Mouse (Mus musculus) common myeloid progenitor, adult 5-6 weeks (primary cell): ENCODE data around the gene Atpaf2. TPM values are rescaled to one million over a fixed set of nuclear protein-coding genes. Genes with fewer than 3 reads are reported as not detected.
"Not testable (repeated sequence)": the region's sequence is repeated elsewhere in the genome, so short reads cannot be mapped to it uniquely, and the experiment has no call there.

ENCODE experiments used
- ATAC-seq: replicated peaks from 2 replicates; pipeline ENCODE4 v1.8.0; 2016; ENCODE audit warnings: low read depth, mild to moderate bottlenecking, moderate TSS enrichment, inconsistent platforms; ENCODE audit not compliant: poor library complexity, severe bottlenecking
- total RNA-seq: library from RNA; stranded (forward); fragments of 200-1000, 187-1606 nt; gene quantifications from 2 replicates; pipeline ENCODE4 v1.2.3, GENCODE M21; 2017

Gene Atpaf2
- 46.2 and 57.6 TPM in 2 replicates for total RNA-seq

GRCm38 (mm10) chr11:60417717-60418472 lies at the start of gene Atpaf2:
Gene Atpaf2 (minus strand): TSS chr11:60418457.
- ATAC-seq: peak; percentile 3; the same call in 1 of the 2 replicates

- peak; percentile 64 for ATAC-seq
Observed at GRCm38 (mm10) chr11:60465943-60466380, 47.7 kb upstream of the Atpaf2 start.

GRCm38 (mm10) chr11:60457973-60458372 lies 39.7 kb upstream of the Atpaf2 start:
- ATAC-seq: no peak

- ATAC-seq: peak; percentile 16; the same call in 1 of the 2 replicates
Observed at GRCm38 (mm10) chr11:60454745-60455087, 36.5 kb upstream of the Atpaf2 start.

- ATAC-seq: peak; percentile 99
Observed at GRCm38 (mm10) chr11:60454080-60454744, 36.0 kb upstream of the Atpaf2 start, which contains the start of gene Drg2. Gene Drg2 (plus strand): TSS chr11:60454591.

- ATAC-seq: no peak
Observed at GRCm38 (mm10) chr11:60444007-60444406, 25.8 kb upstream of the Atpaf2 start.

- no peak for ATAC-seq
Observed at GRCm38 (mm10) chr11:60442896-60443295, 24.6 kb upstream of the Atpaf2 start.

GRCm38 (mm10) chr11:60440176-60440575 lies 21.9 kb upstream of the Atpaf2 start:
- ATAC-seq: no peak

- not testable (repeated sequence) for ATAC-seq
Observed at GRCm38 (mm10) chr11:60439621-60440020, 21.4 kb upstream of the Atpaf2 start.

GRCm38 (mm10) chr11:60436618-60437017 lies 18.4 kb upstream of the Atpaf2 start:
- ATAC-seq: no peak; the same call in 1 of the 2 replicates

GRCm38 (mm10) chr11:60435133-60435532 lies 16.9 kb upstream of the Atpaf2 start:
- no peak for ATAC-seq

GRCm38 (mm10) chr11:60433501-60433900 lies 15.2 kb upstream of the Atpaf2 start:
- ATAC-seq: no peak

- ATAC-seq: no peak
Observed at GRCm38 (mm10) chr11:60427628-60428027, 9.4 kb upstream of the Atpaf2 start.

- no peak for ATAC-seq
Observed at GRCm38 (mm10) chr11:60426417-60426816, 8.2 kb upstream of the Atpaf2 start.

- no peak for ATAC-seq
Observed at GRCm38 (mm10) chr11:60423006-60423405, 4.7 kb upstream of the Atpaf2 start.

- no peak for ATAC-seq
Observed at GRCm38 (mm10) chr11:60422046-60422668, 3.9 kb upstream of the Atpaf2 start.

- no peak for ATAC-seq
Observed at GRCm38 (mm10) chr11:60418473-60418803, 181 bp upstream of the Atpaf2 start.

GRCm38 (mm10) chr11:60416963-60417716 lies 1.1 kb downstream of the Atpaf2 start, which contains the start of gene Gid4:
Gene Gid4 (plus strand): TSS chr11:60417145.
- ATAC-seq: peak; percentile 93

- peak; percentile 1; the same call in 1 of the 2 replicates for ATAC-seq
Observed at GRCm38 (mm10) chr11:60416590-60416962, 1.7 kb downstream of the Atpaf2 start.

GRCm38 (mm10) chr11:60412921-60413320 lies 5.3 kb downstream of the Atpaf2 start:
- no peak for ATAC-seq
